Mouse (Mus musculus) gastrocnemius, postnatal 14 days (tissue): ENCODE measurements at regions not wholly inside any gene's neighbourhood (a gene's known extent, or its start where the extent isn't known, plus 50 kb on each side); places are given as distances from the start of the nearest gene placed in this dataset.

Experiments
- DNase-seq: peaks from one replicate; pipeline ENCODE4 v3.0.0; 2021; ENCODE audit warnings: mixed read lengths
- intact Hi-C: fragments of 180-260 bp; cut with DNase I; formaldehyde crosslinking; loops from one replicate; pipeline ENCODE4 v1.15.1; 2025; ENCODE audit warnings: low total_unique reads

DNA sequence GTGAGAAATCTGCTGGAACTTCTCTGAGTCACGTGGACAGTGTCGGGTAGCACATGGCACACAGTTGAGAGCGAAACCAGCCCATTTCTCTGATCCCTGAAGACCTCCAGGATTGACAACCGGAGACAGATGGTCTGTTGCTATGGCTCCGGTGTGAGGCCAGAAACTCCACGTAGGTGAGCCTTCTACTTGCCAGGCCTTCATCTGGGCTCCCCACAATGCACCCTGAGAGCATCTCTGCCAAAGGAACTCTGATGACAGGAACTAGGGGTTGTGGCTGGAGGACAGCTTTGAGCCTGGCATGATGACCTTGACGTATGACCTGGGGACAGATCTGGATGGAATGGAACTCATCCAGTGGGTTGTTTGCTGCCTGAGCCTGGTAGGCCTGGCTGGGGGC is 467.9 kb downstream of the Rnf144a start:
- intact Hi-C loops, result no loop called here
- DNase-seq, result no peak

DNA sequence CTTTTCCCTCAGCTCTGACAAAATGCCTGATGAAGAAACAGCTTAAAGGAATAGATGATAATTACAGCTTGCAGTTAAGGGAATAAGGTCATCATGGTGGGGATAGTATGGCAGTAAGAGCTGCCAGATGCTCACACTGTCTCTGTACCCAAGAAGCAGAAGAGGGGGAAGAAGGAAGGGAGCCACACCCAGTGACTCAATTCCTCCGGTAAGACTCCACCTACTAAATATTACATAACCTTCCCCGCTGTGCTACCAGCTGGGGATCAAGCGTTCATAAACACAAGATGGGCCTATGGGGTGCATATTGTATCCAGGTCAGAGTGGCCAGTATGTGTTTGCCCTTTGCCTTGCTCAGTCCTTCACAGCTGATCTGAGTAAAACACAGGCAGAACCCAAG is 468.9 kb downstream of the Rnf144a start:
- no peak for DNase-seq
- intact Hi-C loops, result no loop called here

DNA sequence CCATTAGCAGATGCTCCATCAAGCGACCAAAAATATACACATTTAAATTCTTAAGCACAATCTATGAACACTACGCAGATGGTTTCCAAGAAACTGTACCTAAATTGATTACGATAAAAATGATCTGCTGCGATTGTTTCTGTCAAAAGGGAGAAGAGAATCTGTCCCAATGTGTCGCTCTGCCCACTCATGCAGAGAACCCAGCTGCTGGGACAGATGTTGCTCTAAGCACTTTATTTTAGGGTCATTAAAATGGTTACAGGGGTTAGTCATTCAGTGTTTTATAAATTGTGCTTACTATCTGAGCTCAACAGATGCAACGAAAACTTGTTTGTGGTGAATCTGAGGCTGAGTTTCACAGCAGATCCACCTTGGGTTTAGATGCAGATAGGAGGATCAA is 476.2 kb downstream of the Rnf144a start:
- no peak for DNase-seq

DNA sequence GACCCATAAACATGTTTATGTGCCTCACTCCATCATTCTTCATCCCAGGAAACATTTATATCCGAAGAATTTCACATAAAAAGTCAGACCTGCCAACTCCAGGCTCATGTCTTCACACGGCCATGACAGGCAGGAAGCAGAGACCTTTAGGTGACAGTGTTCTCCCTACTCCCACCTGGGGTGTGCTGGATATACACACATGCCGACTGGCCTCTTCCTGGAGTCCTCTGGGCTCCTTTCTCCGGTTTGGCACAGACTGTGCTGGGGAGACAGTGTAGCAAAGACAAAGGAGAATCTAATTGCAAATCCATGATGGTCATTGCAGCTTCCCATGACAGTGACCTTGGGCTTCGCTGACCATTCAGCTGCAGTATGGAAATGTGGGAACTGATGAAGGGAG is 480.1 kb downstream of the Rnf144a start:
- intact Hi-C loops, result no loop called here
- DNase-seq, result no peak

More for the DNA sequence above, 476.2 kb downstream of the Rnf144a start:
- intact Hi-C loops, result no loop called here

DNA sequence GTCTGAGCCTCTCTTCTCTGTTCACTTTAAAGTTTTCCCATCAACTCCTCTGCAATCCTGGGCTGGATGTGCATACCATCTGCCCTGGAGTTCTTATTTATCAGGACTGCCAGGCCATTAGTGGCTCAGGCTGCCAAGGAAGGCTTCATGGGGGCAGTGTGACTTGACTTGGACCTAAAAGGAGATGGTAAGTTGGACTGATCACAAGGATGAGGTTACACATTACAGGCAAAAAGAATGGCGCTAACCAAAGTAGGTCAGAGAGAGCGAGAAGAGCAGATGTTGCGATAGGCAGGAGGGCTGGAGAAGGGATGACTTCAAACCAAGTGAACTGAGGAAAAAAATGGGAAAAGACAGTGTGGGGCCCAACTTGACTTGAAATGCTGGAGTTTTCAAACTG is 480.5 kb downstream of the Rnf144a start:
- no peak for DNase-seq
- intact Hi-C loops, result no loop called here

DNA sequence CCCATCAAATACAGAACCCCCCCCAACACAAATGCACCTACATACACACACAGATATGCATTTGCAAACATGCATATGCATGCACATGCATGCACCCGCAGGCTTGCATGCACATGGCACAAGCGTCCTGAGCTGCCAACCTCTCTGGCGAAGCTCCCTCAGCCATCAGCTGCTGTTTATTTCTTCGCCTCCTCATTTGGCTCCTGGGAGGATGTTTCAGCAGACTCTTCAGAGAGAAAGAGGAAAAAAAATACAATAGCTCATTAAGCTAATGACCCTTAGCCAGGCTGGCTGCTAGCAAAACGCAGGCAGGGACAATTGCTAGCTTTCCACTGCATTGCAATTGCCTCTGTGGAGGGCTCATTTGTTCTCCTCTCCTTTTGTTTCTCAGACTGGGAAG is 488.7 kb downstream of the Rnf144a start:
- intact Hi-C loops, result no loop called here

DNA sequence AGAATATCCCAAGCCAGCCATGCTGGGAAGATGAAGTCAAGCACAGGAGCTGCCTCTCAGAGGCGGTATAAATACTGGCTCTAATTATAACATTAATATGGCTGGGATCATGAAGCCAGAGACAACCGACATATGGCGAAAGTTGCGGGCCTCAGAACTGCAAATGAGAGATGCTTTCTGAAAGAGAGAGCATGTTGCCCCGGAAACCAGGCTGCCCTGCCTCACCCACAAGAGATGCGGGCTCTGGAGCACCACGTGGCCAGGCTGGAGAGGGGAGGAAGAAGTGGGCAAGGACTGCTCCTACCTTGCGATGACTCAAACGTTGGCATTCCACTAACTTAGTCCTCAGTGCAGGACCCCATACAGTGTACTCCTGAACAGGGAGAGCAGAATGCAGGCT is 490.5 kb downstream of the Rnf144a start:
- intact Hi-C loops, result no loop called here
- no peak for DNase-seq

More for the DNA sequence above, 488.7 kb downstream of the Rnf144a start:
- no peak for DNase-seq

DNA sequence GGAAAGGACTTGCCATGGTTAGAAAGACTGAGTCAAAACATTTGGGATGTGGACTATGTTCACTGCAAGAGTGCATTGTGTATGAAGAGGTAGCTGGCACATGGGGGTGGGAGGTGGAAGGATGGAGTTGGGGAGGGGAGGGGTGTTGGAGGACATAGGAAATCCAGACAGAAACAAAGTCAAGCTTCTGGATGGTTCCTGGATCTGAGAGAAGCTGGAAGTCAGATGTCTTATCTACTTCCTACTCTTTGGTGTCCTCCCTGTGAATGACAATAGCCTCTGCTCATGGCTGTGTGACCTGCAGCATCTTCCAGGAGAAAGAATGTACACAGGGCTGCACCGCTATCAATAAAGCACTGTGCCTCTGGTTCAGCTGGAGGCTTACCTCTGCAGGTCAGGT is 491.3 kb downstream of the Rnf144a start:
- DNase-seq, result no peak
- intact Hi-C loops, result no loop called here

DNA sequence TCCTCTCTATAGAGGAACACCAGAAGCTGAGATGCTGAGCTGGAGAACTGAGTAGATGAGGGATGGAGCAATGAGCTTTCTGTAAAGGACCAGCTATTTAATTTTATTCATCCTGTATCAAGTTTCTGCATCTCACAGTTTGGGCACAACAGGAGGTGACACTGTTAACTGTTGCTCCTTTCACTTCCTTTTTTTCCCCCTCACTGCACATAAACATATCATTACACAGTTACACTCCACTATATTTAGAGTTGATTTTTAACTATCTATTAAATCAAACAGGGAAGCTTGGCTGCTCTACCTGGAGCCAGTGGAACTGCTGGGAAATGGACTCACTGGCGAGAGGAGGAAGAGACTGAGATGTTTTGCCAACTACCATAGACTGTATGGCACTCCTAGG is 509.4 kb downstream of the Rnf144a start:
- intact Hi-C loops, result no loop called here
- DNase-seq, result no peak

DNA sequence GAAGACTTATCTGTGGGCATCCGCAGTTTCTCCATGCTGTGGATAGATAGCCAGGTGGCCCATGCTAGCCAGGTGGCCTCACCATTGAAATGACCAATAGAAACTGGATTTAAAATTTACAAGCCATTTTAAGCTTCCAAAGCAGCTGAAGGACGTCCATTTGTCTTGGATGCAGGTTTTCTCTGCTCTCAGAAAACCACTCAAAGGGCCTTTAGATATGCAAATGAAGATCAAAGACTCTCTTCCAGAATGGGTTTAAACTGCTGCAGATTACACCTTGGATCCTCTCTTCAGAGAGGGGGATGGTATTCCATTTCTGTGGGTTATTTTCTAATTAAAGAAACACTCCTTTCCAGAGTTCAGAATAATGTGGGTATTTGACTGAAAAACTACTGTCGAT is 518.5 kb downstream of the Rnf144a start:
- intact Hi-C loops, result no loop called here
- DNase-seq, result no peak

DNA sequence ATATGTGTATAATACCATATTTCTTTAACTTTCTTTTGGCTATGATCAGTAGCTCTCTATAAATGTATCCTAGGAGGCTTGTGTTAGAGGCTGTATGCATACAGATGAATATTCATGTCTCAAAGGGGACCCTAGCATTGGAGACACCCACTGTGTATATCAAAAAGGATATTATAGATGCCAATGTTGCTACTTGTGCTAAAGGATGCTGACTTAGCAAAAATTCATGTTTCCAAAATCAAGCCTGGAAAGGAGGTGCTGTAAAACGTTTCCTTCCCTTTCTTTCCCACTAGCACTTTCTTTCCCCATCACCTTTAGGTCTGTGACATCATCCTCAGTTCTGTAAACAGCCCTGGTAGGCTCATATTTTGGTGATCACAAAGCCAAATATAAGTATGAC is 519.4 kb downstream of the Rnf144a start:
- intact Hi-C loops, result no loop called here

DNA sequence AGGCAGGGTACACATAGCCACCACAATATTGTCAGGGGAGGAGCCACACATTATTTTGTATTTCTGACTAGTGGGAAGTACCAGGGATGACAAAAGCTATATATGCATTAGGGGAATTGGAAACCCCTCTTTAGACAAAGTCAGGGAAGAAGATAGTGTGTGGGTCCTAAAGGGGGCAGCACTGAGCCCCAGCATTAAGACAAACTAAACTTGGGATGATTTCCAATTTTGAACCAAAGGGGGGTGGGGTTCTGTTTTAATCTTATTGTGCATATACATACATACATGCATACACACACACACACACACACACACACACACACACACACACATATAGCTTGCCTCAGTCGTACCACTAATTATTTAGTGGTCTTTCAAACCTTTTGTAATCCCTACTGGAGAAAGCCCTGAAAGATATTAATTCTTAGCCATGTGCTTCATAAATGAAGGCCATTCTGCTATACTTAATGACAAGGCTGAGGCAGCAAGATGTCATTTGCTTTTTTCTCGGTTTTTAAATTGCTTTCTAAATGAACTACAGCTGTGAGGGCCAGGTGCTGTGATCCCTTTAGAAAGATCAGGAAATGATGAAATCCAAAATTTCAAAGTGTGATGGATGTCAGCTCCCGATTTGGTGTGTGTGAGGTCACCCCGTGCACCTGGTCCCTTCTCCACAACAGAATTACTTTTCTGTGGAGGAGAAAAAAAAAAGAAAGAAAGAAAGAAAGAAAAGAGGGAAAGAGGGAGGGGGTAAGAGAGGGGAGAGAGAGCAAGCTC is 523.5 kb downstream of the Rnf144a start:
- intact Hi-C loops, result no loop called here
- DNase-seq, result no peak

More for the DNA sequence above, 519.4 kb downstream of the Rnf144a start:
- no peak for DNase-seq

DNA sequence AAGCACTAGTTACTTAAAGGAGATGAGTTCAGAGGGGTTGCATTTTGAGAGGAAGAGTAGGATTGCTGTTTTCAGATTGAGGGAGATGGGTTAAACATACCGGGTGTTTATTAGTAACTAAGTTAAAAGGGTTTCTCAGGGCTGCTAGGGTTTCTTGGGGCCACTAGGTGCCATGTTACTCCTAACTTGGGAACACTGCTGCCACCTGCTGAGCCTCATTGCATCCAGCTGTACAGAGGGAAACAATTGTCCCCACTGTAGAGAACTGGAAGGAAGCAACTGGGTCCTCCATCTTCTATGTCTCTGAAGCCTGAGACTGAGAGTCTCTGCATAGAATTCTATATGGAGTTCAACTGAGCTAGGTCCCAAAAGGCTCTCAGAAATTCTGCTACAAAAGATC is 524.3 kb downstream of the Rnf144a start:
- DNase-seq, result no peak
- intact Hi-C loops, result no loop called here

DNA sequence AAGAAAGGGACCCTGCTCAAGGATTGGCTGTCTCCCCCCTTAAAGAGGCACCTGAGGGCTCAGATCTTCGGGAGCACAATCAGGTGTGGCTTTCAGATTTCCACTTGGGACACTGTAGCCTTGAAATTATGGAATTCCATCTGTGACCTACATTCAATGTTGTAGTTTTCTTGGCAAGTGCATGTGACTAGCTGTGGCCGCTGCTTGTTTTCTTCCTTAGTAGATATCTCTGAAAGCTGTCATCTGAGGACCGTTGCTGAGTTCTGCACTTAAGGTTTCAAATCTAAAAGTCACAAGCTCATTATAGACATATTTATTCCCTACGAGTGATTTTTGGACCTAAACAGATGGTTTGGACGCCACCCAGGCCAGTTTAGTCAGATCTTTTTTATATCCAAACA is 531.3 kb downstream of the Rnf144a start:
- DNase-seq, result no peak
- intact Hi-C loops, result no loop called here

DNA sequence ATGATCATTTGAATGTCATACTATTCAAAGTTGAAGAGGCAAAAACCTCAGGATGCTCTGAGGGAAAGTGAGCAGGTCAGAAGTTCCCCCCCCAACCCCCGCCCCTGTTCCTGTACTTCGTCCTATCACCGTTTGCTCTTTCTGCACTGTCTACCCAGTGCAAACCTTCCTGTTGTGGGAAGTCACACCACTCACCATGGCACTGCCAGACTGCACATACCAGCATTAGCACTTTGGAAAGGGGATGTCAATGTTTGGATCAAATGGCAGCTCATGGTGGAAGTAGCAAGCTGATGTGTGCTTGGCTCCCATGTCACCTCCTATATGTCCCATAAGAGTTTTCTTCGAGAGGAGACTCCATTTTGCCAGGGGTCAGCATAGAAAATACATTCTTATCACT is 543.2 kb downstream of the Rnf144a start:
- intact Hi-C loops, result no loop called here
- DNase-seq, result no peak

DNA sequence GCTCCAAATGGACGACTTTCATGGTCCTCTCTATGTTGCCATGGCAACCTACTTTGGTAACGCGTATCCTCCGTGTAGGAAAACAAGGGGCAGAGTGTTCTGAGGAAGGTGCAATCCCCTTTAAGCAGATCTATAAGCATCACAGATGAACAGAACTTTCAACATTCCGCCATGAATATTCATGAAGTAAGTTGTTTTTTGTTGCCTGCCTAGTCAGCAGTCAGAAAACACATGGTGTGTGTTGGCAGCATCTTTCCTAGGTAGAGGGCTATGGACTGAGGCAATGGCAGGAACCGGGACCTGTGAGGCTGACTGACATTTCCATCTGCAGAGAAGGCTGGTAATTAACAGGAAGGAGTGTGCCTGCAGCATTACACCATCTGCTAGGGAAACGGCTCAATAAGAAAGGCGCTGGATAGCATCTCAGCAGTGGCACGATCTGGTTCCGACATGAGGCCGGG is 544.0 kb downstream of the Rnf144a start:
- intact Hi-C loops, result no loop called here
- no peak for DNase-seq

DNA sequence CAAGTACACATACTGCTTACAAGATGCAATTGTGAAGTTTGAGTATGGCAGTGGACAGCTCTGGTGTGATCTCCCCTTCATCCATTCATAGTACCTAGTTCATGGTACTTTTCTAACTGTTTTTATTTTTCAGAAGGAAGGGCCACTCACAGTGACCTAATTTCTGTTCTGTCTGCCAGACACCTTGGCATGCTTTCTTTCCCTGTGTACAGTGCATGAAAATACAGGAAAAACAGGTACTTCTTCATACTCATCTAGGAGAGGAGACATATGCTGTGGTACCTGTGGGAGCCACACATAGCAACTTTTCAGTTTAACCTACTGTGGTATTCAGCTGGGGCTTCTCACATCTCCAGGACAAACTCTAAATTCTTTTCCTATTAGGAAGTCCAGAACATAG is 545.2 kb downstream of the Rnf144a start:
- DNase-seq, result no peak
- intact Hi-C loops, result loop anchor here (10.0 kb wide), 2 partner anchors 195 to 355 kb away; no protein-coding TSS in a partner anchor

DNA sequence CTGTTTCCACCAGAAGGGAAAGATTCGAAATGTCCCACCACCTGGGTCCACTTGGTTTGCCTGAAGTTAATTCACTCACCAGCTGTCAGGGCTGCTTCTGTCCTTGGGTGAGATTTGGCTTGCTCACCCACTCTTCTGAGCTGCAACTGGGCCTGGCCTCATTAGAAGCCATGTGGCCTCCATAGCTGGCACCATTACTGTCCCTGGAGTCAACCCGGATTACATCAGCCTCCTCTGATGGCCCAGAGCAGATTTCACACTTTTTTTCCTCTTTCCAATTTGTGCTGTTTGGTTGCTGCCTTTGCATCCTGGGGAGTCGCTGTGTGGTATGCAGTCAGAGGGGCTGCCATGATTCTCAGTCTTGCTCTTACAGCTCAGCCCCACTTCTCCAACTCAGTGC is 550.0 kb downstream of the Rnf144a start:
- DNase-seq, result peak; percentile 15
- intact Hi-C loops, result loop anchor here (10.0 kb wide), 2 partner anchors 200 to 360 kb away; no protein-coding TSS in a partner anchor

DNA sequence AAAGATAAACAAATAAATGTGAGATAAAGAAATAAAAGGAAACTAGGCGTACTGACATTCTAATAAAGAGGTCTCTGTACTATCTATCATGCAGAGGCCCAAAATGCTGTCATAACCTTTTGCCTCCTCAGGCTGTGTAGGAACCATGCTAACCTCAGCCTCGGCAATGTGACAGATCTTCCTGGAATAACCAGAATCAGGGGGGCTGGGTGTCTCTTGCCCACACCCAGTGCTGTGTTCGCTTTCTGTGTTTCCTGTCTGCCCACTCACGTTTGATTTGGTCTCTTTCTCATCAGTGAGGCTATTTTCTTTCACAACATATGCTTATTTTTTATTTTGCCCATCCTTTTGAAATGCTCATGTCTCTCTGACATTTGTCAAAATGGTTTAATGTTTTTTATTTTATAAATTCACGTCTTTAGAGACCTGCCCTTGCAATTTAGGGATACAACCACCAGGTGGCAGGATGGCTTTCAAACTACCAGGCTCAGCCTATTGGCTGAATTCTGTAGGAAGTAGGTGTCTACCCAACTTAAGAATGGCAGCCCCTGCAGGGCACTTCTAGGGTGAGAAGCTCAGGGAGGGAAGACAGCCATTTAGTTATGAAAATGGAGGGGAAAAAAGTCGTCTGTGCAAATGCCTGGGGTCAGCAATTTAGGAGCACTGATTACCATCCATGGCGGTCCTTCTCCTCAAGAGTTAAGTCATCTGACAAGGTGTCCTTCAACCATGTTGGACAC is 550.8 kb downstream of the Rnf144a start:
- intact Hi-C loops, result loop anchor here (10.0 kb wide), 2 partner anchors 201 to 361 kb away; no protein-coding TSS in a partner anchor
- DNase-seq, result peak; percentile 9

DNA sequence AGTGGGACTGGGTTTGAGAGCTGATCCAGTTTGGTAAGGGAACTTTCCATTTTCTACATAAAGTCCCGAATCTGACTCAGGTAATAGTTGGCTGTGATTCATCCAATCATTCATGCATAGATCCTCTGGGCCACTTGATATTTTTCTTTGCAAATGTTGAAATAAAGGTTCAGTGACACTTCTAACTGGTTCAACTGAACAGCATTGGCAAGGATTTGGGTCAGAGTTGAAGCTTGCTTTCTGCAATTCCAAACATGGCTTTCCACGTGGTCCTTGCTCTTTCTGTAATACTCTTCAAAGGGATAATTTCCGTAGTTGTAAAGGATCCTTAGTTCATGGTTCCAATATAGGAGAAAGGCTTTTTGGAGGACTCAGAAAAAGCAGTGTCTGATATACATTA is 554.0 kb downstream of the Rnf144a start:
- intact Hi-C loops, result loop anchor here (10.0 kb wide), 2 partner anchors 204 to 364 kb away; no protein-coding TSS in a partner anchor
- DNase-seq, result no peak

DNA sequence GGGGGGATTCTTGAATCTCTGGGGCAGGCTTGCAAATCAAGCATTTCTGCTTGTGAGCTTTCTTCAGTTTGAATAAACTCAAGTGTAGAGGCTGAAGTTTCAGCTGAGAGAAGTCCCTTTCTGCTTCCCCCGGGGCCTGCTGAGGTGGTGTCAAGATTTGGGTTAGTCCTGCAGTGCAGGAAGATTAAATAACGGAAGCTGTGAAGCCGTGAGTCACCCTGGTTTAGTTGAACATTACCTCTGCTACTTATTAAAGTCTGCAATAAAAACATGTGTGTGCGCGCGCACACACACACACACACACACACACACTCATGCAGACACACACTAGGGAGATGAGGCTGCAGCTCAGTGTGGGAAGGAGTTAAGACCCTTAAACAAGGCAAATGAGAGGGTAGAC is 556.7 kb downstream of the Rnf144a start:
- intact Hi-C loops, result no loop called here
- DNase-seq, result no peak
